Mouse (Mus musculus) CH12.LX (cell line): ENCODE measurements around the gene Chid1.

Experiments
- POLR2A ChIP-seq: IDR thresholded peaks from 2 replicates; pipeline ENCODE4 v1.6.1; 2011; ENCODE audit warnings: low read depth, mild to moderate bottlenecking, improper control_type of control experiment, low read length
- RAD21 ChIP-seq: IDR thresholded peaks from 2 replicates; pipeline ENCODE4 v1.6.1; 2011; ENCODE audit warnings: low read depth, mild to moderate bottlenecking, low read length, improper control_type of control experiment, moderate library complexity
- RCOR1 ChIP-seq: conservative IDR thresholded peaks from 2 replicates; pipeline ENCODE4 v1.6.1; 2012; ENCODE audit warnings: low read depth, mild to moderate bottlenecking, inconsistent platforms, low read length, improper control_type of control experiment
- TBP ChIP-seq: conservative IDR thresholded peaks from 2 replicates; pipeline ENCODE4 v1.6.1; 2011; ENCODE audit warnings: low read depth, low read length, improper control_type of control experiment
- ZC3H11A ChIP-seq: IDR thresholded peaks from 2 replicates; pipeline ENCODE4 v1.6.1; 2012; ENCODE audit warnings: low read depth, mild to moderate bottlenecking, inconsistent platforms, low read length, improper control_type of control experiment

DNA sequence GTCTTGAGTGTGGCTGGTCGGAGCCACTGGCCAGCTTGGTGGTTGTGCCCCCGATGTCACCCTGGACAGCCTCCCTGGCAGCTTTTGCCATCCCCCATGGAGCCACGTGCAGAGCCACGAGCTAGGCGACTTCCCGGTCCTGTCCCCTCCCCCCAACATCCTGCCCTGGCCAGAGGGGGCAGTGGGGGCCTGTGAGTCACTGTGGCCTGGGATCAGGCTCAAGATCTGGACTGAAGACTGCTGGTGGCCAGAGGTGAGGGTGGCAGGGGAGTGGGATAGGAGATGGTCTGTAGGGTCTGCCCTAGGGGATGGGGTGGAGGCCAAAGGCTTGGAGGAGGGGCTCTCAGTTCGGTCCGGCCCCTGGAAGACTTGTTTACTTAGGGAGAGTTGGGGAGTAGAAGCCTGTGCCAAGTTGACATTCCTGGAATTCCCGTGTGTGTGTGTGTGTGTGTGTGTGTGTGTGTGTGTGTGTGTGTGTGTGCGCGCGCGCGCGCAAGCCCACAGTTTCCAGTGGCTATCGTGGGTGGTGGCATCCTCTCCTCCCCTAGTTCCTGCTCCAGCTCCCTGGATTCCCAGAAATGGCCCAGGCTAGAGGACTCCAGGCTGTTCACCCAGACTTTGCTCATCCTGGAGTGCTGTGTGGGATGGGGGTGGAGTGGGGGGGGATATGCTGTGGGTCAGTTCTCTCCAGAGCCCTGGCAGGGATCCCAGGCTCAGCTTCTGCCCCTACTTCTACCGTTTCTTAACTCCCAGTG is 63.3 kb downstream of the Chid1 start:
- TF ChIP-seq RAD21 (no peak), POLR2A (no peak), RCOR1 (no peak), ZC3H11A (no peak), TBP (no peak)
